Mouse (Mus musculus): ENCODE data around the gene Amigo2.
"Not testable (repeated sequence)": the region's sequence is repeated elsewhere in the genome, so short reads cannot be mapped to it uniquely, and the experiment has no call there.

Gene Amigo2

GRCm38 (mm10) chr15:97216843-97217242 is 30.2 kb downstream of the Amigo2 start:
- no peak for DNase-seq (ENCODE audit: low spot score)

GRCm38 (mm10) chr15:97212501-97213477 is 34.3 kb downstream of the Amigo2 start:
- no peak for DNase-seq (ENCODE audit: low spot score)

- not testable (repeated sequence) for DNase-seq (ENCODE audit: low spot score)
These were observed 37.3 kb downstream of the Amigo2 start for GRCm38 (mm10) chr15:97209754-97210153.

- DNase-seq (ENCODE audit: low spot score): no peak
These were observed 40.6 kb downstream of the Amigo2 start for GRCm38 (mm10) chr15:97206506-97206905.

- no peak for DNase-seq (ENCODE audit: low spot score)
These were observed 41.3 kb downstream of the Amigo2 start for GRCm38 (mm10) chr15:97205776-97206175.

GRCm38 (mm10) chr15:97204889-97205288 is 42.2 kb downstream of the Amigo2 start:
- no peak for DNase-seq (ENCODE audit: low spot score)

- DNase-seq (ENCODE audit: low spot score): no peak
These were observed 50.4 kb downstream of the Amigo2 start for GRCm38 (mm10) chr15:97196644-97197043.

GRCm38 (mm10) chr15:97195628-97196027 is 51.5 kb downstream of the Amigo2 start:
- peak; percentile 85 for DNase-seq (ENCODE audit: low spot score)

All from embryo, embryonic 10.5 days (tissue).